Mouse (Mus musculus) kidney, postnatal 10 days (tissue): ENCODE measurements at regions not wholly inside any gene's neighbourhood (a gene's known extent, or its start where the extent isn't known, plus 50 kb on each side); places are given as distances from the start of the nearest gene placed in this dataset.
"Not testable (repeated sequence)": the region's sequence is repeated elsewhere in the genome, so short reads cannot be mapped to it uniquely, and the experiment has no call there.

ENCODE experiments used
- DNase-seq: peaks from one replicate; pipeline ENCODE4 v3.0.0; 2021; ENCODE audit warnings: mixed read lengths

DNA sequence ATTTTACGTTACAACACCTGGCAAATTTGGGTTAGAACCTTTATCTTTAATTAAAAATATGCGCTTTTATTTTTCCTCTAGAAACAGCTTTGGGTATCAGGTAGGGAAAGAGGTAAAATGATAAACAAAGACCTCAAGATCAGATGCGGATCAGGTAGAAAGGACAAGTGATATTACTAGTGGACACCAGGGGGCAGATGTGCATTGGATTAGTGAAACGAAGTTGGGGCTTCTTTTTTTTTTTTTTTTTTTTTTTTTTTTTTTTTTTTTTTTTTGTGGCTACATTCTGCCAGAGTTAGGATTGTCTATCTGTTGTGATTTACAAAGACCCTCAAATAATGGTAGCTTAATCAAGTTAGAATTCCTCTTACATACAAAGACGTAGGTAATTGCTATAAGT is 153.8 kb downstream of the Cd109 start:
- peak; percentile 58 for DNase-seq

DNA sequence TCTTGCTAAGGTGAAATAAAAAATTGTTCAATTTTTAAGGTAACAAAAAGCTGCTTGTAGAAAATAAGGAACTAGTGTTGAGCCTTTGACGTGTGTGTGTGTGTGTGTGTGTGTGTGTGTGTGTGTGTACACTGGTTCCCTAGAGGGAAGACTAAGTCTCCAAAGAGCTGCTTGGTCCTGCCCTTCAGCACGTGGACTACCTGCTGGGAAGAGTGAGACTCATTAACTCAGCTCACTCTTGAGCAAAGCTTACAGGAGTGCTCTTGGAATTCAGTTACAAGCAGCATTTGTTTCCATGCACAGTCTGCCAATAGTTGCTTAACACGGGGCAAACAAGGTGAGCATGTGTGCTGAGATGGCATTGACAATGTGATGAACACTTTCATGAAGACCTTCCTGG is 158.6 kb downstream of the Cd109 start:
- DNase-seq = no peak

DNA sequence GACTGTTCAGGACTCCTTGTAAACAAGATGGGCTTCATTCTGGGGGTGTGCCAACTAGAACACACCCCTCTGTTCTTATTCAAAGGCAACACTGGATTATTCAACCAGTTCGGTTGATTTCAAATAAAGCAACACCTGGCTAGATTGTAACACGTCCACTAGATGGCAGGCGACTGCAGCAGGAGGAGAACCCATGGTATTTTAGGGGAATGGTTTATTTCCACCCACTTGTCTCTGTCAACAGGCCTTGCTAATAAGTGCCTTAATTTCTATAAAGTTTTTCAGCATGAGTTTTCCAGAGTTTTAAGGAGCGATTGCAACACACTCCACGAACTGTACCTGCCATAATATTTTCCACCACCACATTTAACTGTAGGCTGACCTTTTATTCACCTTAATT is 160.1 kb downstream of the Cd109 start:
- peak; percentile 72 for DNase-seq

DNA sequence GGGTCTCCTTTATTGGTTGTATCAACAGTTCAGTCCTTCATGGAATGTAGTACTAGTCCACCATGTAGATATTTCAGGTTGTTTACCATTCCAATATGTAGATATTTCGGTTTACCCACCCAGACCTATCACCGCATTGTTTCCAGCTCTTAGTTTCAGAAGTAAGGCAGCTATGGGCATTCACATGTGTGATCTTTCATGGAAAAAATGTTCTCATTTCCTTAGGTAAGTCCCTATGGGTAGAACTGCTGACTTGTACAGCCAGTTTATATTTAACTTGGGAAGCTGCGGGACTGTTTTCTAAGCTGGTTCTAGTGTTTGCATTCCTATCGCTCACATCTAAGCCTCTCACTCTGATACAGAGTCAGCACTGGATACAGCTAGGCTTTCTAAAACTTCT is 165.2 kb downstream of the Cd109 start:
- DNase-seq = no peak

DNA sequence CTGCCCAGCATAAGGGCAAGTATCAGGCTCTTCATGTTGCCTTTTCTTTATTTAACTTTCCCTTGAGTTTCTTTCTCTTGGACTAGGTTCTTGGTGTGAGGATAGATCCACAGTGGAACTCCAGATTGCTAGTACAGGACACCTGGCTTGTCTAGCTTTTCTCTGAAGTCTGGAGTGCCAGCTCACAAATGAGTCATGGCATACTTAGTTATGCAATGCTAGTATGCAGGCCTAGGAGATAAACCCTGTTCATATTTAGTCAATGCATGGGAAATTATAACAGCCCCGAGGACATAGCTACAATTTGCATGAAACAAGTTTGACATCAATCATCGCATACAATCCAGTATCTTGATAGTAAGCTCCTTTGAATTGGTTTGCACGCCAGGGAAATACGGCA is 167.0 kb downstream of the Cd109 start:
- no peak for DNase-seq

DNA sequence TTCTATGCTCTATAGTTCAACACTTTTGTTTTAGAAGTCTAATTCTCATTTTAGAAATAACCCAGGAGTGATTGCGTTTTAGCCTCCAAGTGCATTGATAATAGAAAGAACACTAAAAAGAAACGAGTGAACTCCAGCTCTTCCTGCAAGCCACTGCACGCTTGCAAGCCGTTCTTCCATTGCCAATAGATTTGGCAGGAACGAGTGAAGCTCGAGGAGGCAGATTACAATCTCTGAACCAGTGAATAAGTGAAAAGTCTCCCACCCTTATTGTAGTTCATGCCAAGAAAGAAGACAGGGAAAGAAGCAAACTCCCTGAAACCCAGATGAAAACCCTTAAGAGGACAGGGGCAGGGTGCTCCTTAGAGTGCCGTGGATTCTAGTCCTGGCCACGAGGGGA is 167.5 kb downstream of the Cd109 start:
- DNase-seq = no peak

DNA sequence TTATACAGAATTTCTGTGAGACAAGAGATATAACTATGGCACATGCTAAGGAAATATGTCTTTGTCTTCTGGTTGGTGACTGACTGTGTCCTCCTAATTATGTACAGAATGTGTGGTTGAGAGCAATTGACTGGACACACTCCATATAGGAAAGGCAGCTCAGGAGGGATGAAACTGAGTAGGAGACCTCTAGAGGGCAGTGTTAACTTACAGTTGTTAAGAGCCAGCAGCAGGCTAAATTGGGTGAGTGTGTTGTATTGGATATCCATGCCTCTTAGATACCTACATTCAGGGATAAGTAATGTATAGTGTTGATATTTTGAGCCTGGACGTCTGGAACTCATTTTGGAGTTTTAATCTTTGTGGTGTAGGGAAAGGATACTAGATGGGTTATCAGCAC is 172.5 kb downstream of the Cd109 start:
- peak; percentile 32 for DNase-seq

DNA sequence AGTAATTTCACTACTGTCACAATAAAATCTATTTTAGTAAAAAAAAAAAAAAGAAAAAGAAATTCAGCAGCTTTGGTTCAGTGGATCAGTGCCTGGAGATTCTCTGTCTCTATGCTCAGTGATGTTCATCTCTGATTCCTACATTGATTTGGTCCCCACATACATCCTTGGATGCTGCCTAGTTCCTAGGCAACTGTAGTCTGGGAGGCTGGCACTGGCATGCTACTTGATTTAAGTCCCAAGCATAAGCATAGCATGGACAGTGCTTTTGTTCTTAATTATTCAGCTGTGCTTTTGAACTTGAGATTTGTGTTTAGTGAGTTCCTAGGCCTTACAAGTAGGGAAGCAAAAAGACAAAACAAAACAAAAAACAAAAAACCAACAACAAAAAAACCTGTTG is 174.4 kb downstream of the Cd109 start:
- DNase-seq = no peak

DNA sequence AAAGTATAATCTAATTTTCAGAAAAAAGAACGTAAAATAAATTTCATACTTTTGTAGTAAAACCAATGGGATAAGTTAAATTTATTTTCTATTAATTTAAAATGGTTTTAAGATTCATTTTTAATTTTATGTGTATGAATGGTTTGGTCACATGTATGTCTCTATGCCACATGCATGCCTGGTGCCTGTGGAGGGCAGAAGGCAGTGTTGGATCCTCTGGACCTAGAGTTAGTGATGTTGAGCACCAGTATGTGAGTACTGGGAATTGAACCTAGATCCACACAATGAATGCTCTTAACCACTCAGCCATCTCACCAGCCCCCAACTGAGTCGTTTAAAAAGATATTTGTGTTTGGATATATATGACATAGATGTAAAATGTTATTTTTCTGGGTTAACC is 174.8 kb downstream of the Cd109 start:
- DNase-seq = no peak

DNA sequence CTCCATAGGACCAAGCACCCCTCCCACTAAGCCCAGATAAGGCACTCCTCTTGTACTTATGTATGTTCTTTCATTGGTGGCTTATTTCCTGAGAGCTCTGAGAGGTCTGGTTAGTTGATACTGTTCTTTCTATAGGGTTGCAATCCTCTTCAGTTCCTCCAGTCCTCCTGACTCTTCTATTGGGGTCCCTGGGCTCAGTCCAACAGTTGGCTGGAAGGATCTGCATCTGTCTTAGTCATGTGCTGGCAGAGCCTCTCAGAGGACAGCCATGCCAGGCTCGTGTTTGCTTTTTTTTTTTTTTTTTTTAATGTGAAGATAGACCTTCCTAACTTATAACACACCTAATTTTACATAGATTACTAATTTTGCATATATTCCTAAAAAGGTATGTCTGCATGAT is 180.5 kb downstream of the Cd109 start:
- DNase-seq = no peak

DNA sequence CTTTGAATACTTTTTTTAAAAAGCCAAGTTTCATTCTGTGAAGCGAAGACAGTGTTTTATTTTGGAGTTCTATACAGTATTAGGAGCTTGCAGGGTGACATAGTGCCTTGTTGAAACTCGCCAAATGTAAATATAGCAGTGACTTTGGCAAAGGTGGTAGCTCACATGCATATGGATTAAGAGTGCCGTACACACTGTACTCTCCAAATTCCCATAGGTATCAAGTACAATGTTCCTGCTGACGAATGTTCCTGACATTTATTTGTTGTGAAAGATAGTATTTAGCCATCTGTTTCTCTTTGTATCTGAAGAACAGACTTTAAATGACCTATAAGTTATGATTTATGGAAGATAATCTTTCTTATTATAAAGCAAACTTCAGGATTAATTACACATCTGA is 201.9 kb downstream of the Cd109 start:
- DNase-seq = no peak

DNA sequence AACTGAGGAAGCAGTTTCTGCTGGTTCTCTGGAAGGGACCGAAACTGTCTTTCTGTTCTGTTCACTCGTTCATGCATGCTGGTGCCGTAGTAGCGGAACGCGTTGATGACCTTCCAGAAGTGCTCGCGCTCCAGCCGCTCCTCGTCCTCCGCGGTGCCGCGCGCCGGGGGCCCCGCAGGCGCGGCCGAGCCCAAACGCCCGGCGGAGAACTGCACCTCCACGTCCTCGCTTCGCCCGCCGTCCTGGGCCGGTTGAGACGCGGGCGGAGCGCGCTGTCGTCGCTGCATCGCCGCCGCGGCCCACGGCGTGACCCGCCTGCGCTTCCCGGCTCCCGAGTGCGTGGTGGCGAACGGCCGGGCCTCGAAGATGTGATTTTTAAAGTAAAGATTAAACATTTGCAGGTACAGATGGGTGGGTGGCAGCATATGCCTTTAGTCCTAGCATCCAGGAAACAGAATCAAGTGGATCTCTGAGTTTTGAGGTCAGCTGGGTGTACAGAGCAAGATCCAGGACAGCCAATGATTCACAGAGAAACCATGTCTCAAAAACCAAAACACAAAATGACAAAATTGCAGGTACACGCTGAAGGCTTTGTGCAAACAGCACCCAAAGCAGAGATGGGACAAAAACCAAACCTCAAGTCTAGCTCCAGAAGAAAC is 206.3 kb downstream of the Cd109 start:
- peak; percentile 22 for DNase-seq

DNA sequence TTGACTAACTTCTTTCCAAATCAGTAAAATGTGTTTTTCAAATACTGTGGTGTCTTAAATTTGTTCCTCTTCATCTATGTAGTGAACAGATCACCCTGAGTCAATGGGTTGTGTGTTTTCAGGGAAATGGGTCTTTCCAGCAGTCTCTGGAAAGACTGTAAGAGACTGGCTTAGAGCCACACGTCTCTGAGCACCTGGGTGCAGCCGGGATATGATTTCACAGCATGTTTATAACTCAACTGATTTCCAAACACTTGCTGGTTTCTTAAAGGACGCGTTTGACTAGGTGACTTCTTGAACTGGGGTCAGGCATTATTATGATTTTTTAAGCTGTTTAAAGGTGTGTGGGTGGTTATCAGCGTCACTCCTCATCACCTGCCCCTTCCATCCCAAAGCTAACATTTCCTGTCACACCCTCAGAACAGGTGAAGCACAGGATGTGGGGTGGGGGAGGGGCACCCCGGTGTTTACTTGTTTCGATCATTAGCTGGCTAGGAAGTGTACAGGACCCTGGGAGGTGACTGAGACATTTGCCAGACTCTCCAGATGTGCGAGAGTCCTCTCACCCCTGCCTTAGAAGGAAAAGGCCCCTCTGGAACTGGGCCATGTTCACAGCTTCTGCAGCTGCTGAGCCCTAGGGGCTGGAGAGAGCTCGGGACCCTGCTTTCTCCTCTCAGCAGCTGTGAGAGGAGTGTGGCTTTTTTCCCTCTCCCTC is 229.8 kb downstream of the Cd109 start:
- peak; percentile 61 for DNase-seq

DNA sequence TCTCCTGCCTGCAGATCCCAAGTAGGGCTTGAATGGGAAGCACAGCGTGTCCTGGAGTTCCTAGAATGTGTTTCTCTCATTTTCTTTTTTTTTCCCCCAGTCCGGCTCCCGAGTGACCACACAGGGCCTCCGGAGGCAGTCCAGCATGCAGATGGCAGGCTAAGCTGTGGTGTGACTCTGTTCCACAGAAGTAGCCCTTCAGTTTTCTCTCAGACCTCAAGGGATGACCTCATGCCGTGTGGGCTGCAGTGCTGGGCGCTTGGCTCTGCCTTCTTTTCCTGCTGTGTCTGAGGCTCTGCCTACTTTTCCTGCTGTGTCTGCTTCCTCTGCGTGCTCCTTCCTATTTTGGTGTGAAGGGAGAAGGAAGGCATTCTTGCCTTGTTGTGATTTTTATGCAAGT is 230.8 kb downstream of the Cd109 start:
- peak; percentile 9 for DNase-seq

DNA sequence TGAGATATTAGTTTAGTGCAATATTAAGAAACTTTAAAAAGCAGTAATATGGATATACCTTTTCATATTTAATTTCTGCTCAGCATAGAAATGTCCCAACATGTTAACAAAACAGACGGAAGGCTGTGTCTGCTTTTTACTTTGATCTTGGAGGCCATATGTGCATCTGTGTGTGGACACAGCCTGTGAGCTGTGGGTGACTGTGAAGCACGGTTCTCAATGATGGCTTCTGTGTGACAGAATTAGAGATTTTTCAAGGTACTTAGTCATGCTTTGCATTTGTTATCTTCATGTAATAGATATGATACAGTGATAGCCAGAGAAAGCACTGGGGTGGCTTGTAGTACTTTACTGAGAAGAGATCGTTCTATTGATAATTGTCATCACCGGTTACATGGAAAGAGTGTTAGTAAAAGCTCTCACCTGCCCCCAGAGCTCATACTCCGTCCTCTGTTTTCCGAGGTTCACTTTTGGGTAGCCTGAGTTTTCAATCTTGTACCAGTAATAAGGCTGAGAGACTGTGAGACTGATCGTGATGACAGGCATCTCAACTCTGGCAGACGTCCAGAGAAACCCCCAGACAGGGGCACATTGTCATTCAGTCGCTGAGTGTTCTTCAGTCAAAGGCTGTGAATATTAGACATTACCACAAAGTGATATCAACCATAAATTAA is 232.7 kb downstream of the Cd109 start:
- no peak for DNase-seq

DNA sequence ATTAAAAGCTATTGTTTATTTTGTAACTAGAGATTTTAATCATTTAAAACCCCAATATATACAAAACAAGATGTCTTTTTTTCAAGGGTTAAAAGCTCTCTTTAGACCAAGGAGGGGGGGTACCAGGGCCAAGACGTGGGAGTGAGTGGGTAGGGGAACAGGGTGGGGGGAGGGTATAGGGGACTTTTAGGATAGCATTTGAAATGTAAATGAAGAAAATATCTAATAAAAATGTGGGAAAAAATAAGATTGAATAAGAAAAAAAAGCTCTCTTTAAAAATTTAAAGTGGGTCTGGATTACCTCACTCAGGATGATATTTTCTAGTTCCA is 233.2 kb downstream of the Cd109 start:
- DNase-seq = not testable (repeated sequence)

DNA sequence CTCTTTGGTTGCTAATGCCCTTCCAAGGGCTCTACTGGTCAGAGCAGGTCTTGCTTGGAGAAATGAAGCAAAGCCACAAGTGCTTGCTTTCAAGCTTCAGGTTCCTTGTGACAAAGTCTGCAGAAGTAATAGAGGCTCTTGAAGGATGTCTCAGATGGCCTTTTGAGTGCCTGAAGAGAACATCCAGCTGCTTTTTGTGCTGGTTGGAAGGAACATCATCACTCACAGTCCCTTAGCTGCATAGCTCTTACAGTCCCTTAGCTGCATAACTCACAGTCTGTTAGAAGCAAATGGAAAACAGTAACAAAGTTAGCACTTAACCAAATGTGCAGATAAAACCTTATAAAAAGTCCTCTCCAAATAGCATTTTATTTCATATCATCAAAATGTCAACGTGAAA is 241.6 kb downstream of the Cd109 start:
- DNase-seq = no peak

DNA sequence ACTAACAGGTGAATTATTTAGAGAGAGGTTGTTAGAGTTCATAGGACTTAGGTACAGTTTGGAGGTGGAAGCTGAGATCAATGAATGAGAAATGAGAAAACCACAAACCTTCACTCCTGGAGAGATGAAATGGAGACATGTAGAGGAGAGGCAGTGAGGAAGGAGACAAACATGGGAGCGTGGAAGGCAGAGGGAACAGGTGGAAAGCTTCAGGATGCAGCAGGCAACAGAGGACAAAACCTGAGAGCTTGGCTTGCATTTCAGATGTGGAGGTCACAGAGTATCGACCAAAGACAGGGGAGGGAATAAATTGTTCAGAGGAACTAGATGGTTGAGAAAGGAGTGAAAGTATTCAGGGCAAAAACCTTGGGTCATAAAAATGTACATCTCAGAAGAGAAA is 244.6 kb downstream of the Cd109 start:
- DNase-seq = no peak

DNA sequence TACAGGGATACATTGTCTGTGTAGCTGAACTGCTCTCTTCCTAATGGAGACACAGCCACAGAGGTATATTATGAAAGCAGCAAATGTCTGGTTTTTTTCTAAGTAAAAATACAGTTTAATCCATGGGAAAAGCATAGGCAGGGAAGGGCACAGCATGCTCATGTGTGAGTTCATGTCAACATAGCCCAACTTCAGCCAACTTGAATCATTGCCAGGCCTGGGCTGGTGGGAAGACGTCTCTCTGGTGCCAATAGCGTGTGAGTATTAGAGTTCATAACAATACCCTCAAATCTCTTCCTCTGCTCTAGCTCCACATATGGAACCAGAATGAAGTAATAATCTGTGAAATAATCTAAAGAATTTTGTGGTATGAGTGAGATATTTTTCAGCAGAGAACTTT is 257.2 kb downstream of the Cd109 start:
- no peak for DNase-seq

DNA sequence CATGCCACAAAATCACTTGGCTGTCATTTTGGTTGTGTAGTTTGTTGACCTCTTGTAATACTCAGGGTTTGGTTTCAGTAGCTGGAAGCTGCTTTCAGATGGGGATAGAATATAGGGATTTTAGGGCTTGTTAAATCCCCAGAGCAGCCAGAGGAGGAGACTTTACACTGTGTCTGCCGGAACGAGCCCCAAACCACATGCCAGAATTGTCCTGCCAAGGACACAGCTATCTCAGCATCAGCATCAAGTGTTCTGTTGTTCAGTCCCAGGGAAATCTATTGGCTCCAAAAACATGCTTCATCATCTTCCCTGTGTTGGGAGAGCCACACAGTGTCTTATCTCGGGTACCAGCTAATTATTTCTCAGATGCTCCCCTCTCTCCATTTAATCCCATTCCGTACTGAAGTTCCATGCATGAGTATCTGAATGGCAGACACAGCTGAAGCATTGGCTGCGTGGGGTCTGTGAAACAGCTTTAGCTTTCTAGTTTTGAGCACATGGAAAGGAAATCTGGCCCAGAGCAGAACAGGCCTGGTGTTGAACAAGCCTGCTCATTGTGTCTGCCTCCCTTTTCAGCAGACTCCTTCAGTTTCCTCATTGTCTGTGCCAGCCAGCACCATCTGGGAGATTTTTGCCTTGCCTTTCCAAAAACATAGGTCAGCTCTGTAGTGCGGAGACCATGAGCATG is 264.8 kb downstream of the Cd109 start:
- peak; percentile 5 for DNase-seq

DNA sequence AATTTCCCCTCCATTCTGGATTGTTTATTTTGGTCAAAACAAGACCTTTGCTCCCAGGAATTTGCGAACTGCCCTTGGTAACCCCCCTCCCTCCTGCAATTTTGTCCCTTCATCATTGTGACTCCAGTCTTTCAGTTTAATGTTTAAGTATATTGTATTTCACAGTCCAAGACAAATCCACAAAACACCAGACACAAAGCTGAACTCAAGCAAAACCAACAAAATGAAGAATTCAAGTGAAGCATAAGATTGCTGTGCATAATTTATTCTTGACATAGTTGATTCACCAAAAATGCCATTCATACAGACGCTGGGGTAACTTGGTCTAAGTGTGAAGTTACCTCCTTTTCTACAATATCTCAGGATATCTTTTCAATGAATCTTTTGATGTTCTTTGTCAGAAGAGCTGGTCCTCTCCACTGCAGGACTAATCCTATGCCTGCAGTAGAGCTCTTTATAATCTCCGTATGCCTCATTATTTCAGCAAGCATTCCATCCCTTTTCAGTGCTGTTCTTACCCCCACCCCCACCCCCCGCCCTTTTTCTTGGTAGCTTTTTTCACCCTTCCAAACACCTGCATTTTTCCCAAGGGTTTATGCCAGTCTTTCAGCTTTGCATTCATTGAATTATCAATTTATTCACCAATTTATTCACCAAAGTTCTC is 265.4 kb downstream of the Cd109 start:
- DNase-seq = no peak

DNA sequence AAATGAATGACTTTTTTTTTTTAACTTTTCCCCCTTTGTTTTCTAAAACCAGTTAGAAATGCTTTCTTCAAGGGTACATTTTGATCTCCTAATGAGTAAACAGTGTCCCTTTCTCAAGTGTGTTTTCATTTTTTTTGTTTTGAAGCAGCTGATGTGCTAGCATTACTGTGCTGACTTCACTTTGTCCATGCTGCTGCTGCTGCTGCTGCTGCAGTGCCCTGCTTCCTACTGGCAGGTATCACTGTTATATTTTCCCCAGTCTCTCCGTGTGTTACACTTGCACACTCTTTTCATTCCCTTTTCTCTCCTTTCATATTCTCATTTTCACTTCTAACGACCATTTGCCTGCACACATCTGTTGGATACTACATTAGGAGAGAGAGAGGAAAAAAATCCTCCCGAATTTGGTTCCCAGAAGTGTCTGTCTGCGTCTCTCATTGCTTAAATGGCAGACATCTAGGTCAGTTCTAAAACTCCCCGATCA is 266.0 kb downstream of the Cd109 start:
- DNase-seq = no peak

DNA sequence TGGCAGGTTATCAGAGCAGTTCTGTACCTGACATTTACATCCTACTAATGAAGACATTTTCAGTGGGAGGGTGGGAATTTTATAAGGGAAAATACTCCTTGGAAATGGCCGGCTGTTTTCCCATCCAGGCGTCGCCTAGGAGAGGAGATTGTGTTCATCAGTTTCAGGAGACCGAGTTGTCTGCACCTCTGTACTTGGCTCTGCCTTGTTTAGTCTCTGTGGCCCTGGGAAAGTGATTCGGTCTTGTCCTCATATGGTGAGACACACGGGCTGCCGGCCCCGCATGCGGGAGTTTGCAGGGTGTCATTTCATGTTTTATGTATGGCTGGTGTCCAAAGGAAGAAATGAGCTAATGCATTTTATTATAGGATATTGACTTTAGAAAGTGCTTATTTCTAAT is 287.9 kb downstream of the Cd109 start:
- no peak for DNase-seq
